Mouse (Mus musculus): ENCODE measurements at regions not wholly inside any gene's neighbourhood (a gene's known extent, or its start where the extent isn't known, plus 50 kb on each side); places are given as distances from the start of the nearest gene placed in this dataset.
A peak's percentile ranks its signal among the peaks of the same experiment; 100 is the strongest.

DNA sequence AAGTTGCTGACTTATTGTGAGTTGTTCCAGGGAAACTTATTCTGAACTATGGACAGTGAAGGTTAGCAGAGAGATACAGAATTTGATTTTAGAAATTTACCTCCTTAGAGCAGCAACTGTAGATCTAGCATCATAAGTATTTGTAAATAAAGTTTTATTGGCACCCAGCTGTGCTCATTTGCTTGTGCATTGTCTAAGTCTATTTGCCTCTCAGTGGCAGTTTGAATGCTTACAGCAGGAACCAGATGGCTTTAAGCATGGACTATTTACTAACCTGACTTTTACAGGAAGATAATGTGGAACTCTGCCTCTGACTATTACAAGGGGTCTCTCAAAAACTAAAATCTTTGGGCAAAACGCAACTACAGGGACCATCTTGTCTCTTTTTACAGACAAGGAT lies 207.2 kb downstream of the Enc1 start:
- DNase-seq (ENCODE audit: low spot score): no peak

DNA sequence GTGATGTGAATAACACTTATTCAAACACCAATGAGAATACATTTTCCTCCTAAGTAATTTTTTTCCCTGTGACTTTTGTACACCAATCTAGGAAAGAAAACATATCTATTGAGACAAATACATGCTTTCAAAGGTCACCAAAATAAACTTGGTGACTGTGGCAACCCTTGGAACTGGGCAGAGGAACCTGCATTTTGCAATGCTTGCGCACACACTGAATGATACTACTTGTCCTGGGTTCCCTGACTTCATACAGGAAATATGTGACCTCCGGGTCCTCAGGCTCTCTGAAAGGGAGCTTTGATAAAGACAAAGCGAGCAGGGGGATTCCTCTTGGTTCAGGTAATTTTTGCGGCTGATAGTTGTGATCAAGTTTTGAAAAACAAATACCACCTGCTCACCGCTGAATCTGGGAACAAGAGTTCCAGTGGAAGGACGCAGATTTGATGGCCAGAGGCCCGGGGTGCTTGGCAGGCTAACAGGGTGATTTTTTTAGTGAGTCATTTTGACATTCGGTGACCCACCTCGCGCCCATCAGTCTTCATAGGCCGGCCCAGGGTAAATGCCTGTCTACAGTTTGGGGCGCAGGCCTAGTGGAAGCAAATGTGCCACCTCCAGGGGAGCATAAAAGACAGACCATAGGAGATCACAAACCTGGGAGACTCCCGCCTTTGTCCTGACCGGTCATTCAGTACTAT lies 203.0 kb downstream of the Enc1 start:
- DNase-seq (ENCODE audit: low spot score): no peak

DNA sequence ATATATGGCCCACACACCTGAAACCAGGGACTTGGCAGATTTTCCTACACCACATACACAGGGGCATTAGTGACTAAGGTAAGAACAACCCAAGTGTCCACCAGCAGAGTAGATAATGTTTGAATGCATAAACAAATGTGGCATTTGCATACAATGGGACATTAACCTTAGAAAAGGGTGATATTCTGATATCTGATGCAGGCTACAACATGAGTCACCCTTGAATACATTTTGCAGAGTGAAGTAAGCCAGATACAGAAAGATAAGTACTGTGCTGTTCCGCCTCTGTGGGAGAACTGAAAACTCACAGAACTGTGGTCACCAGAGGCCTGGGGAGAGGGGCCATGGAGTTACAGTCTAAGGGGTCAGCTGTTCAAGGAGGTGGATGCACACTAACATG lies 201.9 kb downstream of the Enc1 start:
- no peak for DNase-seq (ENCODE audit: low spot score)

DNA sequence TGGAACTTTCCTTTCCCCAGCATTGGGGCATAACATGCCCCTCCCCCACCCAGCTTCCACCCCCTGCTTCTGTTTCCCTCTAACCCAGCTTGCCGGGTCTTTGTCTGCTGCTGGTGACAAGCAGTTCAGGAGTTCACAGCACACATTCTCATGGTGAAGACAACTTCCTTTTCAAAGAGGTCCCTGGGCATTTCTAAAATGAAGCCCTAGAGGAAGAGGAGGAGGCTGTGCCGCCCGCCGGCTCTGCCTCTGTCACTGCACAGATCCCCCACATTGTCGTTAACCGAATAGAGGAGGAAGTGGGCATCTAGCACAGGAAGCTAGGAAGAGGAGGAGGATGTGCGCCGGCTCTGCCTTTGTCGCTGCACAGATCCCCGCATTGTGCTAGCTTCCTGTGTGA lies 201.4 kb downstream of the Enc1 start:
- no peak for DNase-seq (ENCODE audit: low spot score)

DNA sequence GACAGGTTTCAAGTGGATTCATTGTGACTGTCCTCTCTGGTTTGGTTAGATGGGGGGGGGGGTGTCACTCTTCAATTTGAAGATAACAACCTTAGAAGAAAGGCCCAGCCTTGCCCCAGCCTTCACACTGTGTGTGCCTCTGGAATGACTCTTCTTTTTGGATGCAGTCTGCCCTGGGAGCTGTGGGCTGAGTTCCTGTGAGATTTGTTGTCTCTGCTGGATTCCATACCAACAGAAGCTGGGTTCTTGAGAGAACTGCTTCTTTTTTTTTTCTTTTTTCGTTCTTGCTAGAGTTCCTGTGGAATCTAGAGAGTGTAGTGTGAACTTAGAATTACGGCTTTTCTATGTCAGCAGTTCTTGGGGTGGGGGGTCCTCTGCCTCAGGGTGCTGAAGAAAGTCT lies 200.9 kb downstream of the Enc1 start:
- DNase-seq (ENCODE audit: low spot score): no peak

DNA sequence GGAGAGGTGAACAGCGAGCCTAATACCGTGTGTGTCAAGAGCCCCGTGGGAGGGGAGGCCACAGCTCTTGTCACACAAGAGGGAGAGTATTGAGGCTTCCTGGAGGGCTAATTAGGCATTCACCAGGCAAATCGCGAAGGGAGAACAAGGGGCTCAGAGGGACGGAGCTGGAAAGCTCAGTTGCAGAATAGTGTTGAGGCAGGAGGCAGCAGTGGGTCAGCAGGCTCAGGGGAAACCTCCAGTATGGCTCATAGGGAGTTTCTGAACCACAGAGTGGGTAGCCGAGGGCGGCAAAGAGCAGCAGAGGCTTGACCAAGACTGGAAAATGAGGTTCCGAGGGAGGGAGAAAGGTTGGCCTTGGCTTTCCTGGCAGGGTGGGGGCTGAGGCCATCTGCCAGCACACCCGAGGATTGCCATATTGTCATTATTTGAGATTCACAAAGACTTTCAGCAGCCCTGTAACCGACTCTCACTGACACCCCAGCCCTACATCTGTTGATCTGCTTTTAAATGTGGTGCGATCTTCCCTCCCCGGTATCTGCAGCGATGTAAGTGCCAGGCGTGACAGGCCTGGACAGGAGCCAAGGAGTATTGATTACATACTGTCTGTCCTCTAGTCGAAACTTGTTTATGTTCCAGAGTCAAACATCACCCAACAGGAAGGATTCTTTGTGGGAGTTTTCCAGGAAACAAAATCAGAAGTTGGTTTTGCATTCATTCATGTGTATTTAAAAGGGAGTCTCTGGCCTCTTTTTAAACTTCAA lies 198.5 kb downstream of the Enc1 start:
- no peak for DNase-seq (ENCODE audit: low spot score)

DNA sequence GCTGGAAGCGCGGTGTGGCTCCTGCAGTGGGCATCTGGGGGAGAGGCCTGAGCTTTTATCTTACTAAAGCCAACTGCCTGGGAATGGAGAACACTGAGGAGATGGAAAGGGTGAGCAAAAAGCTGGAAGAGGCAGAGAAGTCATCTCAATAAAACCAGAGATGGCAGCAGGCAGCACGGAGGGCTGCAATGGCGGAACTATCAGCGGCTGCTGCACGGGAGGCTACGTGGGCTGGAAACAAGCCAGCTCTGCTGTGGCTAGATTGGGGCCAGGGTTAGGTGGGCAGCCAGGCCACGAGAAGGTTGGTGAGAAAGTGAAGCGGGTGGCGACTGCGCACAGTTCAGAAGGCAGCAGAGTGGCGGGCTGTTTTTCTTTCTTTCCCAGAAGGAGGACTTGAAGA lies 197.8 kb downstream of the Enc1 start:
- no peak for DNase-seq (ENCODE audit: low spot score)

DNA sequence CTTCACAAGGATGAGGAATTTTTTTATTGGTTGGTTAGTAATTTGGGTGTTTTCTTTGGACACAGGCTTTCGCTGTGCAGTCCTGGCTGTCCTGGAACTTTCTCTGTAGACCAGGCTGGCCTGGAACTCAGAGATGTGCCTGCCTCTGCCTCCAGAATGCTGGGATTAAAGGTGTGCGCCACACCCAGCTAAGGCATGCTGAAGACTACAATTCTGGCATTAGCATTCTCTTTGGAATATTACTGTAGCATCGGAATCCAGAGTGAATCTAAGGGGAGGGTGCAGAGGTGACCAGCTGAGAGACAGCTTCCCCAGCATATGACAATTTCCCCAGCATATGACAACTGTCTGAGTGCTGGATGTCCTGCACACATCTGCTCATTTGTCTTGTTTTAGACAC lies 197.4 kb downstream of the Enc1 start:
- no peak for DNase-seq (ENCODE audit: low spot score)

DNA sequence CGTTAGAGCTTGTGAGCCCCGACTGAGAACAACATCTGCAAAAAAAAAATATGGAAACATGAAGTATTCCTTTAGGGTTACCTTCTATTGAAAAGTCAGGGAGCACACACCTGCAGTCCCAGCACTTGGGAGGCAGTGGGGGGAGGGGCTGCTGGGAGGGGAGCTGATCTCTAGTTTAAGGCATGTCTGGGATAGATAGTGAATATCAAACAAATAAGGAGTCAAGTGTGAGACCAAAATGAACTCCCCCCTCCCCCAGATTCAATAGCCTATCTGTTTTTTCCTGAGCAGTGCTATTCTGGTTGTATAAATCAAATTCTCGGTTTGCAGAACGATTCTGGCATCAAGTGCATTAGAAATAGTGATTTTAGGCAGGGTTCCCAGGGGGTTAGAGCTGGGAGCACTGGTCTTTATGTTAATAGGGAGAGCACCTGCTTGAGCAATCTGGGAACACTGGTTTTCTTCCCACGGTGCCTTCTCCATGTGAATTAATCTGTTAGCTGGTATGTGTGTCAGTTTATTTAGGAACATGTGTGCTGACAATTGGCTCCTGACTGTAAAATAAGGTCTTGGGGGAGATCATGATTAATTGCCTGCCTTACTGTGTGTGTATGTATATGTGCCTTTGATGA lies 195.9 kb downstream of the Enc1 start:
- no peak for DNase-seq (ENCODE audit: low spot score)

DNA sequence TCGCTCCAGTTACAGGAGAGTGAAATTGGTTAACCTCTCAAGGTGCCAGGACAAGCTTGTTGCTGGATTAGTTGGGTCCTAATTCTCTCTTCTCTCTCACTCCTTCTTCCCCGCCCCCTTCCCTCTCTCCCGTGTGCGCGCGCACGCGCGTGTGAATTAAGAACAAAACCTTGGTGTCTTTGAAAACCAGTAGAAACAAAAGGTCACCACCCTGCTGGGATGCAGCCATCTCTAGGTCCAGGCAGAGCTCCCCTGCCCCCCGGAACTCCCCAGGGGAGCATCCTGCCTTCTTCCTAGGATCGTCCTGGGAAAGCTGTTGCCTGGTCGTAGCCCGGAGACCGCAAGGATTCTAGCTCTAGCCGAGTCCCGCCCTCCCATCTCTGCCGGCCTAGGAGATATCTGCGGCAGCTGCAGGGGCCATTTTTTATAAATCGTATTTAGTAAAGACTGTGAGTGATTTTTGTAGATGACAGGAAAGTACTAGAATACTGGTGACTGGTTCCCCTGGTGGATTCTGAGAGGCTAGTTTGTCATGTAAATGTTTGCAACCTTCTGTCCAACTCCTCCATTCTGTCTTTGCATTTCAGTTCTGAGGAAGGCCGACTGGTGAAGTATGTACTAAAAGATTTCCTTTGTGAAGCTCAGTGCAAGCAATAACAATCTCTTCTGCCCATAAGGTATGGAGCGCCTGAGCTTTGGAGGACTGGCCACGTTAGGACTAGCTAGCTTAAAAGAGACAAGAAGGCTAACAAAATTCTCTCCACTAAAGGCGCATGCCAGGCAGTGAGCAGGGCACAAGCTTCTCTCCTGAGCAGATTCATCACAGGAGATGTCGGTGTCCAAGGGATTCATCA lies 195.2 kb downstream of the Enc1 start:
- peak; percentile 28 for DNase-seq (ENCODE audit: low spot score)

DNA sequence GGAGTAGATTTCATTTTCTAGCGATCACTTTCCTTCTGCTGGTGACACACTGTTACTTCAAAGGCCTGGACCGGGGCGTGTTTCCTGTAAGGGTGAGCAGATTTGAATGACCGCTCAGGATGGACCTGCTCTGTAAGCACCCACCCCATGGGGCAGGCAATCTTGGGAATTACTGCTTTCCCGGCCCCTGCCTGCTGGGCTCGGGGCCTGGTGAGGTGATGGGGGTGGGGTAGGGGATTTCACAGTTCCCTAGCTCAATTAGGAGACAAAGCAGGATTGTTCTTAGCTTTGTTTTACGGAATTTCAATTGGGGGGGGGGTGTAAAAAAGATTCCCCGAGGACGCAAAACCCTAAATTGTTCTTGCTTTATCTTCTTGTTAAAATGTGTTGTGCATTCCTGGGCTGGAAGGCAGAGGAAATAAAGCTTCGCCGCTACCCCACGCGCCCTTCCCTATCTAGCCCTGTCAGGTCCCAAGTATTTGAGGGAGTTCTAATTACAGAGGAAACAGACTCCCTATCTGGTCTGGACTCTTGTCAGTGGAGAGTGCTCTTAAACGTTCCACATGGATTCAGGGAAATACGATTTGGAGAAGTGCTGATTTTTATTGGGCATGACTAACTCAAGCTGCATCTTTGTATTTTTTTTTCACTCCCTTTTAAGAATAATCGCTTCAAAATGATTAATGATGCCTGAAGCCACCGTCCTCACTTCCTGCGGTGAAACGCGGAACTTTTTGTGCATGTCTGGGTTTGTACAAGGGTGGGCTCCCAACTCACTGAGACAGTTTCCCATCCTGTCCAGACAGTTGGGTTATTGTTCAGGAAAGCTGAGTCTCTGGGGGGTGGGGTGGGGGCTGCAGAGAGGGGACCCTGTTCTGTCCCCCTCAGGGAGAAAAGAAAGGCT lies 194.3 kb downstream of the Enc1 start:
- DNase-seq (ENCODE audit: low spot score): no peak

DNA sequence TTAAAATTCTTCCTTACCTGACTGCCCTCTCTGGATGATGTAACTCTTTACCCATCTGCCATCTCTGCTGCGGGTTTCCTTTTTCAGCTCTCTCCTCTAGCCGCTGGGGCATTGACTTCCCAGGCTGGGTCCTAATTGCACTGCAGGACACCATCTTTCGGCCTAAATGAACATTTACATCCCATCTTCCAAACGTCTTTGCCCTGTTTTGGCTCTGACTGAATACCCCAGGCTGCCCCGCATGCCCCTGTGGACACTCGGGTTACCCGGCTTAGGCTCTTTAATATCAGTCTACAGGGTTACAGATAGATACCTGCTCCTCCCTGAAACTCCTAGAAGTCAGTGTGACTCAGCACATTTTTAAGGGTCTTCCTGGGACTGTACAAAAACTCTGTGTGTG lies 193.3 kb downstream of the Enc1 start:
- DNase-seq (ENCODE audit: low spot score): no peak

DNA sequence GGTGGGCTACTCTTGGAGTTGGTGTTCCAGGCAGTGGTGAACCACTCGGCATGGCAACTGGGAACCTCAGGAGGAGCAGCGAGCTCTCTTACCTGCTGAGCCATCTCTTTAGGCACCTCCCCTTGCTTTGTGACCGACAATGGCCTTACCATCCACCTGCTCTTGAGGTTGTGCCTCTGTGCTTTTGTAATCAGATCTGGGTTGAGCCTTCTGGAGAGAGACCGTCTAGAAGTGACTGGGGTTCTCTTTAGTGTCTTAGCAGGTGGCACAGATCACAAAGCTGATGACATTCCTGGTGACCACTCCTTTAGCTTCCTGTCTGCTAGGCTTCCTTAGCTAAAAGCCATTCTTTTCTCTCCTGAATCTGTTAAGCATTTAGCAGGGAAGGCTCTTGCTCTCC lies 191.7 kb downstream of the Enc1 start:
- no peak for DNase-seq (ENCODE audit: low spot score)

DNA sequence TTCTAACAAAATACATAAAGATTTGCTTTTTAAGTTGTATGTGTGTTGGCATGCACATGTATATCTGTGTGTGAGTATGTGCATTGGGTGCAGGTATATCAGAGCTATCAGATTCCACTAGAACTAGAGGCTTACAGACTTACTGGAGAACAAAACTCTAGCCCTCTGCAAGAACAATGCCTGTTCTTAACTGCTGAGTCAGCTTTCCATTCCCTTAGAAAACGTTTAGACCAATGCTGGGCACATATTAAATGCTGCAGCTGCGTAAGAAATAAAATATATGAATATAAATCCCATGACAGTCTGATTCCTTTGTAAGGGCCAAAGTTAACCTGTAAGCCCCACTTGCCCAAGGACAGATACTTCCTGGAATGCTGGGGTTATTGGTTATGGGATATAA lies 190.0 kb downstream of the Enc1 start:
- no peak for DNase-seq (ENCODE audit: low spot score)

DNA sequence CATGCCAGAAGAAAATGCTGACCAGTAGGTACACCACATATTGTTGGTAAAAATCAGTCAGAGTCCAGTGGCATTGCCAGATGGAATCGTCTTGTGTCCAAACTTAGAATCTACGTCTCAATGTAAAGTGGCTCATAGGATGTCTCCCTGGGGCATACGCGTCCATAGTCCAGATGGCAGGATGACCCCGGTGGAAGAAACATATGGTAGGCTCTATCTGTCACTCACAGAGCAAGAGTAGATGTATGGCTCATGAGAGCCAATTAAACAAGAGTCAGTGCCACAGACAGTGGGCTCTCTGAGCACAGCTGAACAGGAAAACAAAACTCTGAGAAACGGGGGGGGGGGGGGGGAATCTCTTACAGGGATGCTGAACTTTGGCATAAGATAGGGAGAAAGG lies 187.3 kb downstream of the Enc1 start:
- DNase-seq (ENCODE audit: low spot score): no peak

DNA sequence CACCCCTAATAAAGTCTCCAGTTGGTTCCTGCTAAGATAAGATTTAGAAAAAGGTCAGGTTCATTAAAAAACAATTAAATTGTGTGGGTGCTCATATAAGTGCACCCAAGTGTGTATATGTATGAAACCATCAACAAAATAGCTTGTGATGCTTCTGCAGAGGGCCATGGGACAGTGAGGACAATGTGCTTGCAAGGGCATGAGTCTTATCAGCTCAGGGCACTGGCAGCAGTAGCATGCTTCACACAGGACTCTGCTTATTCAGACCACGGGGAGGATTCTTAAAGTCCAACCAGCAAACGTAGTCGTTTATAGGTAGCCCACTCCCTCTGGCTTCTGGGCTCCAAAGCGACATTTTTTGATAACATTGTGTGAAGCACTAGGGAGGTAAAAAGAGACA lies 186.6 kb downstream of the Enc1 start:
- DNase-seq (ENCODE audit: low spot score): no peak

DNA sequence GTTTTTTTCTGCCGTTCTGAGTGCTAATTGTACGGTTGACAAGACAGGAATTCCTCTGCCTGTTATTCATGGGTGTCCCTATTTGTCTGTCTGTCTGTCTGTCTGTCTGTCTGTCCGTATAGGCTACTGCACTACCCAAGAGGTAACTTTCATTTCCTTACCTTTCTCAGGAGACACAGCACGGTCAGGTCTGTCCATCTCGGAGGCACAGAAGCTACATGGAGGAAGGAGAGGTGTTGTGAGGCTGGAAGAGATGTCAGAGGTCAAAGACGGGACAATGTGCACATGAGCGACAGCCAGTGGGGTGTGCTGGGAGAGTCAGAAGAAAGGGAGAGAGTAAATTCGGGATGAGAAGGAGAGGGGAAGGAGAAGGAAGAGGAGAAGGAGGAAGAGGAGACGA lies 184.8 kb downstream of the Enc1 start:
- no peak for DNase-seq (ENCODE audit: low spot score)

DNA sequence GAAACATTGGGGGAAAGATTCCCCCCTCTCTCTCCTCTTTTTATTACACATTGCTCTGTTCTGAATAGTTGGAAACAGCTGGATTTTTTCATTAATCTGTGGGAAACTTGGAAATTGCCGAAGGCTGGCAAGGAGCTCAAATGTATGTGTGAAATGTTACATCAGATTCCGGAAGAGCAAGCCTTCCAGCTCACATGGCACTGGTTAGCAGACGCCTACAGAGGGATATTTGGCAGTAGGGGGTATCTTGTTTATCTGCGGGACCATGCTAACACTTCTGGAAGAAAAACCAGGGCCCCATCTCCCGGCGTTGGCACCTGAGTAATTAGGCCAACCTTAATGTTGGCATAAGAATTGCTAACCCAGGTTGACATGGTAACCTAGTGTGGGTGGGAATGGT lies 183.0 kb downstream of the Enc1 start:
- DNase-seq (ENCODE audit: low spot score): no peak

DNA sequence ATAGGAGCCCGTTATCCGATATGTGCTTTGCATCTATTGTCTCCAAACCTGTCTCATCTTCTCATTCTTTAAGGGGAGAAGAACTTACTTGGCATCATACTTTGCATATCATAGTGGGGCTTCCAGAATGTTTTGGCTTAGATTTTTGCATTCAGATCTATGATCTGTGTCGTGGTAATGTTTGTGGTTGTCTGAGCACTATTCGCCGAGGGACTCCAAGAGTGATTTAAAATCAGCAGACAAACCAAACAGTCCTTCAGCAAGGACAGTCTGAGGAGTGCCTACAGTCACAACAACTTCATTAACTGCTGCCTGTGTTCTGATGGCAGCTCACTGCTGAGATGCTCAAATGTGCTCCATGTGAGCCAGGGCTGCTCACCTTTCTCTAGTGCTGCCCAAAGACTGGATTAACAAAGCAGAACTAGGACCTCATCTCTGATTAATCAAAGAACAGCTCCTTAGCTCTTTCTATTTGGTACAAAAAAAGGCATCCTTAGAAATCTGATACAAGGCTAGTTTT lies 182.5 kb downstream of the Enc1 start:
- DNase-seq (ENCODE audit: low spot score): no peak

DNA sequence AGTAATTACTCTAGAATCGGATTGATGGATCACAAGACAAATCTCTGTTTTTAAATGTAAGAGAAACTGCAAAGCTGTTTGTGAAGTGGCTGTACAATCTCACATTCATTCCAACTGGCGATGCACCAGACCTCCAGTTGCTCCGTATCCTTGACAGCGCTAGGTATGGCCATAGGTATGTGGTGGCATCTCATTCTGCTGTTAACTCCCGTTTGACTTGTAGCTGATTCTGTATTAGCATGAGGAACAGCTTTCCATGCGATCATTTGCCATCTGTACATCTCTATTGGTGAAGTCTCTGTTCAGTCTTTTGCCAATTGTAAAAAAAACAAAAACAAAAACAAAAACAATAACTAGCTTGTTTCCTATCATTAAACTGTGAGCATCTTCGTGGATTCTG lies 182.0 kb downstream of the Enc1 start:
- no peak for DNase-seq (ENCODE audit: low spot score)

DNA sequence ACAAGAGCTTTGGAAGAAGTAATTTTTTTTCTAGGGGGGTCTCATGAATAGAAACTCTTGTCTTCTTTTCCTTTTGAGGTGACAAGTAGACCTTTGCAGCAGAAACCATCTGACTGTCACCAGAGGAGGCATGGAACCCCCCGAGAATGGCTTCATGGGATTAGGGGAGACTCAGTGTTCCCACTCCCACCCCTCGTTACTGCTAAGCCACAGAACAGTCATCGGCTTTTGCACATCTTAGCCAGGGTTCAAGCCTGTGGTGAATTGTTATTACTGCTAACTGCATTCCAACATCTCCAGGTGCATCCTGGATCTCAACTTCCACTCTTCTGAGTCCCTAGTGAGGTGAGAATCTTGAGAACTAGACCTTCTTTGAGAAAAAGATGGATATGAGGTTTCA lies 180.9 kb downstream of the Enc1 start:
- DNase-seq (ENCODE audit: low spot score): no peak
